Mouse (Mus musculus): ENCODE measurements around the gene AC140267.1.

The AC140267.1 gene

GRCm38 (mm10) chr15:80228071-80228800 lies 7.4 kb upstream of the AC140267.1 start:
- in situ Hi-C loops (cut with MboI) = no loop called here

DNA sequence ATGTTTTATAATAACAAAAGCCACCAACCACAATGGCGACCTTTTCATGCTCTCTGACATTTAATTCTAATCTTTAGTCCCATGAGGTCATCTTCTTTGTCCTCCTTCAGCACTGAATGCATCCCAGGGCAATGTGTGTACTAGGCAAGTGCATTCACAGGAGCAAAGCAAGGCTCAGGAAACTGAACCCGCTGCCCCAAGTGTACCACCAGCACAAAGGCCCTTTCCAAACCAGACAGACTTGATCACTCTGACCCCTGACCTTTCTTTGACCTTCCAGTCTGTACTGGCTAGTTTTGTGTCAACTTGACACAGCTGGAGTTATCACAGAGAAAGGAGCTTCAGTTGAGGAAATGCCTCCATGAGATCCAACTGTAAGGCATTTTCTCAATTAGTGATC lies 3.3 kb upstream of the AC140267.1 start:
- in situ Hi-C loops (cut with MboI) = no loop called here

DNA sequence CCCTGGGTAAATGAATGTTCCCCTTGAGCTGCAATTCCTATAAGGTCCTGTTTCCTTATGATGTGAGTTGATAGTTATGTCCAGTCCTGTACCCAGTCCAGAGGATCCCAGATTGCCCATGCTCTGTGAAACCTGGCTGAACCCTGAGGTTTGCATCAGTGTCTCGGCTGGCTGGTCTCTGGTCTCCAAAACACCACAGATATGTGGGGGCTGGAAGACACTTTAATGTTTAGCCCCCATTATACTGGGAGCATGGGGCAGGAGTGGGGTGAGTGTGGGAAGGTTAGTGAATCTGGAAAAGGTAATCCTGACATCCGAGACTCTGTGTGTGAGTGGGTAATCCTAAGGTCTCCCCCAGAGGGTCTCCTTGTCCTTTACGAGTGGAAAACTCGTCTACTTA lies 2.6 kb upstream of the AC140267.1 start:
- in situ Hi-C loops (cut with MboI) = no loop called here

- in situ Hi-C loops (cut with MboI) = no loop called here
Observed at GRCm38 (mm10) chr15:80233733-80234509, 1.7 kb upstream of the AC140267.1 start, which contains the start of gene Mief1. TSS of gene Mief1 (plus strand) at chr15:80234018.

GRCm38 (mm10) chr15:80248135-80248534 lies 12.5 kb downstream of the AC140267.1 start:
- in situ Hi-C loops (cut with MboI) = no loop called here

DNA sequence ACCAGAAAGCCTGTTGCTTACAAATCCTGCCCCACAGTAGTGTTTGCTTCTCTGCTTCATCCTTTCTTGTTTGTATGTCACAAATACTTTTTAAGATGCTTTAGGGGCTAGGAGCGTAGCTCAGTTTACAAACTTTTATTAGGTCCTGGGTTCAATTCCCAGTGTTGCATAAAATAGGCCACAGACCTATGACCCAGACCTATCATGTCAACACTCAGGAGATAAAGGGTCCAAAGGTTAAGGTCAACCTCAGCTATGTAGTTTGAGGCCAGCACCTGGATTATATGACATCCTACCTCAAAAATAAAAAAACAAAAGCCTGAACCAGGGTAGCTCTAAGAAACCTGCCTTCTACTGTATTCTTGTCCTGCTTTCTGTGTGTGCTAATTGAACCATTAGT lies 13.0 kb downstream of the AC140267.1 start:
- in situ Hi-C loops (cut with MboI) = no loop called here

DNA sequence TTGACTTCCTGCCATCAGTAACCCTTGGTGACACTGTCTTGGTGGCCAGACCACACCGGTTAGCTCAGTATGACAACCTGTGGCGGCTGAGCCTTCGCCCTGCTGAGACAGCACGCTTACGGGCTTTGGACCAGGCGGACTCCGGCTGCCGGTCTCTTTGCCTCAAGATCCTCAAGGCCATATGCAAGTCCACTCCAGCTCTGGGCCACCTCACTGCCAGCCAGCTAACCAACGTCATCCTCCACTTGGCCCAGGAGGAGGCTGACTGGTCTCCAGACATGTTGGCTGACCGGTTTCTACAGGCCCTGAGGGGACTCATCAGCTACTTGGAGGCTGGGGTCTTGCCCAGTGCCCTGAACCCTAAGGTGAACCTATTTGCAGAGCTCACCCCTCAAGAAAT lies 14.0 kb downstream of the AC140267.1 start:
- in situ Hi-C loops (cut with MboI) = no loop called here

- in situ Hi-C loops (cut with MboI) = no loop called here
Observed at GRCm38 (mm10) chr15:80250586-80250985, 15.0 kb downstream of the AC140267.1 start.

GRCm38 (mm10) chr15:80253530-80253929 lies 17.9 kb downstream of the AC140267.1 start:
- in situ Hi-C loops (cut with MboI) = no loop called here

GRCm38 (mm10) chr15:80254207-80254606 lies 18.6 kb downstream of the AC140267.1 start:
- in situ Hi-C loops (cut with MboI) = no loop called here

DNA sequence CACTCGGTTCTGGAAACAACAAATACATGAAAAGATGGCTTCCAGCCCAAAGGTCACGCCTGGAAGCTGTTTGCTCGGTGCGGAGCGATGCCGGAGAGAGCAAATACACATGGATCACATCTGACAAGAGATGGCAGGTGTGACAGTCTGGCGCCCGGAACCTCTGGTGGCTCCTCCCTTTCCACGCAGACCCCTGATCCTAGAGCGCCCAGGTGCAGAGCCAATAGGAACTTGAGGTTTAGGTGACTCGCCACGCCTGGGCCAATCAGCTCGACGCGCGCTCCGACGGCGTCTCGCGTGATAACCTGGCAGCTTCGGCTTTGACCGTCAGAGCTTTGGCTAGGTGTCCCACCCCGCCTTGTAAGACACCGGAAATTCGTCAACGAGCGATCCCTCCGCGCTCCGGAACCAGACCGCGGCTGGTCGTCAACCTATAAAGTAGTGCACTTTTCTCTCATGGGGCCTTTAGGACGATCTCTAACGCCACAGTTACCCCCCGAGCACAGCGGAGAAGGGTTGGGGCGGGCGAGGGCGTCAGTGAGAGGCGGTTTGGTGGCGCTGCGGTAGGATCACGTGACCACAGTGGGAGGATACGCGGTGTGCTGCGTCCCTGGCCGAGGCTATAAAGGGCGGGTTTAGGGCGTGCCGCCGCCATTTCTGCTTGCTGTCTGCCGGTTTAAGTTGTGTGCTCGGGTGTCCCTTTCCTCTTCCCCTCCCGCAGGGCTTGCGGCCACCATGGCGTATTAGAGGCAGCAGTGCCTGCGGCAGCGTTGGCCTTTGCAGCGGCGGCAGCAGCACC lies 19.4 kb downstream of the AC140267.1 start, which contains the start of gene Atf4:
TSS of gene Atf4 (plus strand) at position 338 of the 799 bp plus-strand sequence.
- in situ Hi-C loops (cut with MboI) = no loop called here

DNA sequence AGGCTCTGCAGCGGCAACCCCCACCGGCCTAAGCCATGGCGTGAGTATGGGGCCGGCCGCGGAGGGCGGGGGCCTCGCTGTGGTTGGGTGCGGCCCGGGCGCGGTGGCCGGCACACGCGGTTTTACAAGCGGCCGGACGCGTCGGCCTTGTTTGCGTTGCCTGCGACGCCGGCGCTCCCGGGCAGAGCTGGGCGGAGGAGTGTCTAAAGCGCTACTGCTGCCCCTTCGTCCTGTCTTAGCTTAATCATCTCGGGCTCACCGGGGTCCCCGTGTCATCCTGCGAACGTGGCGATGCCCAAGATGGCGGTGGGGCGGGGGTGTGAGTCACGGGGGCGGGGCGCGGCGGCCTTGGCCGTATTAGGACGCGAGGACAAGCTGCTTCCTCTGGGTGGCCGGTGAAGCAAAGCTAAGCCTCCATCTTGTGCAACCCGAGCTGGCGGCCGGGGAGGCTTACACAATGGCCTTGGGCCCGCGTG lies 20.0 kb downstream of the AC140267.1 start:
- in situ Hi-C loops (cut with MboI) = no loop called here

DNA sequence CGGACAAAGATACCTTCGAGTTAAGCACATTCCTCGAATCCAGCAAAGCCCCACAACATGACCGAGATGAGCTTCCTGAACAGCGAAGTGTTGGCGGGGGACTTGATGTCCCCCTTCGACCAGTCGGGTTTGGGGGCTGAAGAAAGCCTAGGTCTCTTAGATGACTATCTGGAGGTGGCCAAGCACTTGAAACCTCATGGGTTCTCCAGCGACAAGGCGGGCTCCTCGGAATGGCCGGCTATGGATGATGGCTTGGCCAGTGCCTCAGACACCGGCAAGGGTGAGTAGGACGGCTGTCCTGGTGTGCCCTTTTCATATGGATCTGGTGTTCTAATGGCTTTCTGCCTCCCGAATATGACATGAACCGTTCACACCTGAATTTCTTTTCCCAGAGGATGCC lies 20.6 kb downstream of the AC140267.1 start:
- in situ Hi-C loops (cut with MboI) = no loop called here

GRCm38 (mm10) chr15:80256656-80257601 lies 21.3 kb downstream of the AC140267.1 start:
- in situ Hi-C loops (cut with MboI) = no loop called here

DNA sequence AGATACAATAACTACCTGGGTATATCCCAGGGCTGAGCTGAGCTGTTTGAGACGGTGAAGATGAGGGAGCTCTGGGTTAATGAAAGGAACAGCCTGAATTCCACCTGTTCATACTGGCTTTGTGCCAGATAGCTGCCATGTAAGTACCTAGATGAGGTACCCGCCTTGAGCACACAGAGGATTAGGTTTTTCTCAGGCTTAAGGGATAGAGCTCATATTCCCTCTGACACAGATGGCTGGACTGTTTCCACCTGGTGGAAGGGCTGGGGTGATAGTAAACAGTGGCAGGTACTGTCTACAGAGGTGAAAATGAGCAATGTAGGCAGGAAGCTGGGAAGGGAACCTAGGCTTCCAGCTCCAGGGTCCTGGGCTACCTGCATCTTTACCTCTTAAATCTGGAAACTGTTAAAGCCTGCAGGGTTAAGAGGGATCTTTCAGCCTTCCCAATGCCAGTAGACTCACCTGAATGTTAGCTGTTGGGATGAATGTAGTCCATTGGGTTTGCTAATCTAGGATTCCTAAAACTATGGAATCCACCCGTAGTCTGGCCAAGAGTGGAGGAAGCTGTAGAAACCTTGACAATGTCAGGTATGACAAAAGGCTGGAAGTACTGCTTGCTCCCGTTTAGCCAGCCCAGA lies 22.1 kb downstream of the AC140267.1 start:
- in situ Hi-C loops (cut with MboI) = no loop called here

- in situ Hi-C loops (cut with MboI) = no loop called here
Observed at GRCm38 (mm10) chr15:80258240-80259170, 22.9 kb downstream of the AC140267.1 start.

GRCm38 (mm10) chr15:80259406-80260045 lies 23.9 kb downstream of the AC140267.1 start:
- in situ Hi-C loops (cut with MboI) = no loop called here

DNA sequence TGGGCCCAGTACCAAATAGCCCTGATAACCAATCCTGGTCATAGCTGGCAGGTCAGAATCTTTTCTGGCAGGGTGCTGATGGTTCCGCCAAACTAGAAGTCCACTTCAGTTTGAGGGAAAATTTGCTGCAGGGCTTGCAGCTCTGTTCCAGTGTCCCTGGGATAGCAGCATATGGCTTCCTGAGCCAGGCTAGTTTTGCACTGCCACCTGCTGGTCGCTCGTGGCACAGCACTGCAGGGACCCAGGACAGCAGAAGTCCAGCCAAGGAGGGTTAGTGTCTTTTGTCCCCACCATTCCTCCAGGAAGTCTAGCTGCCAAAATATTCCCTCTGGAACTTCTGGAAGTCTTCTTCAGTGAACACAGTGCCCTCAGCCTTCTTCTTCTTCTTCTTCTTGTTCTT lies 25.0 kb downstream of the AC140267.1 start:
- in situ Hi-C loops (cut with MboI) = no loop called here

DNA sequence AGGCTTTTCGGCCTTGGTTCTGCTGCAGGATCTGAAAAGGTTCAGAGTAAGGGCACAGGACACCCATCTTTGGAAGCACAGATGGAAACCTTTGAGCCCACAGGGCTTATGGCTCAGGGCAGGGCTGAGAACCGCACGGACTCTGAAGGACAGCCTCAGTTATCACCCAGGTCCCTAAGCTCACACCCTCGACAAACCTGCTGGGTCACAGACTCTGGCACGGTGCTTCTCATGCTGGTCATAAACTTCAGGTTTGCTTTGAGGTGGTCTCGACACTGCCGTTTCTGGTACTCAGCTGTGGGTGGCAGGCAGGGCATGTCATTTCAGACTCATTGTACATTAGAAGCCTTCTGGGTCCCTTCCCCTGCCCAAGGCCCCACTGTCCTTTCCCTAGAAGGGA lies 25.5 kb downstream of the AC140267.1 start:
- in situ Hi-C loops (cut with MboI) = no loop called here

All from mature B cell (primary cell).